Mouse (Mus musculus) ovary, postnatal 14 days (tissue): ENCODE data around the gene Thrsp.

Experiments used
- DNase-seq: peaks from one replicate; pipeline ENCODE4 v3.0.0; 2022; ENCODE audit warnings: low spot score

Thrsp gene

DNA sequence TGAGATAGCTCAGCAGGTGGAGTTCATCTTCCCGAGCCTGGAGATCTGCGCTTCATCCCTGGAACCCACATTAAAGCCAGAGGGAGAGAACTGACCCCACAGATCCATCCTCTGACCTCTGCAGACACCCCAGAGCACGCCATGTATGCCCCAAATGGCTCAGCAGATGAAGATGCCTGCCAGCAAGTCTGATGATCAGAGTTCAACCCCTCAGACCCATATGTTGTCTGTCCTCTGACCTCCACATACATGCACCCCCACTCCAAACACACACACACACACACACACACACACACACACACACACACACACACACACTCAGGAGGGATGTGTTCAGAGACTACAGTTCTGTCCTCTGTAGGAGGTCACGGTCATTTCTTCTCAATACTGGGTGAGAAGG, 1.1 kb downstream of the Thrsp start:
- no peak for DNase-seq

DNA sequence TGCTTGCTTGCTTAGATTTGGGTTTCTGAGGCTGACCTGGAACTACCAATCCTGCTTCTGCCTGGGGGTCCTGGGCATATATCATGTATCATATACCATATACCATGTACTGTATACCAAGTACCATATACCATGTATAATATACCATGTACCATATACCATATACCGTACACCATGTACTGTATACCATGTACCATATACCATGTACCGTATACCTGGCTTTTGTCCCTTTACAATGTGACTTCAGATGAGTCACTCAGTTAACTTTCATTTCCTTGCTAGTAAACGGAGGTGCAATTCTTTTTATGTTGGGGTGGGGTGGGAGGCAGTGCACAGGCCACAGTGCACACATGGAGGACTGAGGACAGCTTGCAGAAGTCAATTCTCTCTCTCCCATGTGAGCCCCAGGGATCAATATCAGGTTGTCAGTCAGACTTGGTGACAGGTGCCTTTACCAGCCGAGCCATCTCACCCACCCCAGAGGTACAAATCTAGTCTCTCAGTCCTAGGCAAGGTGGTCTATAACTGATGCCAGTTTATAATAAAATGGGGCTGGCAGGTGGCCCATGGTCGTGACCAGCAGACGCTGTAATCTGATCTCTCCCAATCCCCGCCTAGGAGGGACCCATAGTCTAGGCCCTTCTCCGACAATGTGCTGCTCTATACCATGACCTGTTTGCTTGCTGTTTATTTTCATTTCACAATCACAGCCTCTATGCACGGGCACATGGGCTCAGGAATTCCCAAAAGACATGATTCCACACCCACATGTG, 2.4 kb downstream of the Thrsp start:
- DNase-seq = no peak

DNA sequence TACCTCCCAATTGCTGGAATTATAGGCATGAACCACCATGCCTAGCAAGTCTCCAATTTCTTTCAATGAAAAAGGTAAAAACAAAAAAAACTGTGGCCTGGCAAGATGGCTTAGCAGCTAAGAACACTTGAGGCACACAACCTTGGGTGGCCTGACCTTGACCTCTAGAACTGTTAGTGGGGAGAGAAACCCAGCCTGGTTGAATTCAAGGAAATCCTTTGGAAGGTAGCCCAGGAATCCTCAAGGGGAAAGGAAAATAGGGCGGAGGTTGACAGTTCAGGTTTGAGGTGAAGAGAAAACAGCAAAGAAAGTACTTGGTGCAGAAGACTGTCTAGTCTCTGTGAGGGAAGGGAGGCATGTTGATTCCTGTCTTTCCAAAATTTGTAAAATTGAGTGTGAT, 3.1 kb downstream of the Thrsp start:
- DNase-seq = no peak

DNA sequence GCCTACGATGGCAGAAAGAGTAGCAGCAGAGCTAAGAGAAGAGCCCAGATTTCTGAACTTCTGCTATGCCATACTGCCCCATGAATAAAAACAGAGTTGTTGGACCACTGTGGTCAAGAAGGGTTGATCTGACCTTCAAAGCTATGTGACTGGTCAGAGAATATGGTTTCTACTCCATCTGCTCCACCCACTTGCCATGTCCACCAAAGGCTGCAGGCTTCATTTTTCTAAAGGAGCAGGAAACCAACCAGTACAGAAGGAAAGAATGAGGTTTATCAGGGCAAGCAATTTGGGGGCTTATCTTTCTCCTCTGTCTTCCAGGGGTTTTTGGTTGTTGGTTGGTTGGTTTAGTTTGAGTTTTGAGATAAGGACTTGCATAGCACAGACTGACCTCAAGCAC, 3.5 kb downstream of the Thrsp start:
- DNase-seq = no peak

DNA sequence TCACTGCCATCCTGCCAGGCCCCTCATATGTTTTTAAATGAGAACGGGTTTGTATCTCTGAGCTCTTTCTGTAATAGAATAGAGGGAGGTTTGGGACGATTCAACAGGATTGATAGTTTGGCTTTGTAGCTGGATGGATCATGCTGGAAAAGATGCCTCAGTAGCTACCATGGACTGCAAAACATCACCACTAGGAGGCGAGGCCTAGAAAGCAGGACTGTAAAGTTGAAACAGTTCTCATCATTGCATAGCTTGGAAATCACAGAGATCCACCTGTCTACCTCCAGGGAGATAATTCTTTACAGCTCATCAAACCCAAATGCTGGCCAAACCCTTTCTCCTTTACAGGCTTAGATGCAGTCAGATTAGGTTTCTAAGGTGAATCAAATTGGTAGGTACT, 6.0 kb downstream of the Thrsp start:
- DNase-seq = no peak

DNA sequence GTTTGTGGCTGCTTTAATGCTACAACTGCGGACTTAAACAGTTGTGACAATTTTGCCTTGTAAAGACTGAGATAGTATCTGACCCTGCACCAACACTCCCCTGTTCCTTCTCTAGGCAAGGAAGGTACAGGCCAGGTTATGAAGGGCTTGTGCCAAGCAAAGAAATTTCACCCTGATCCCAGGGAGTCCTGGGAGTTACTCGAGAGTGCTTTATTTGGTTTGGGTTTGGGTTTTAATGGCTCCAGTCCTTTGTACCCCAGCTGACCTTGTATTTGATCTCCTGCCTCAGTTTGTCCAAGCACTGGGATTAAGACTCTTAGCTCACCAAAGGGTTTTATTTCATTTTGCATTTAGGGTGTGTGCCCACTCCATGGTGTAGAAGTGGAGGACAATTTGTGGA, 6.4 kb downstream of the Thrsp start:
- DNase-seq = no peak

DNA sequence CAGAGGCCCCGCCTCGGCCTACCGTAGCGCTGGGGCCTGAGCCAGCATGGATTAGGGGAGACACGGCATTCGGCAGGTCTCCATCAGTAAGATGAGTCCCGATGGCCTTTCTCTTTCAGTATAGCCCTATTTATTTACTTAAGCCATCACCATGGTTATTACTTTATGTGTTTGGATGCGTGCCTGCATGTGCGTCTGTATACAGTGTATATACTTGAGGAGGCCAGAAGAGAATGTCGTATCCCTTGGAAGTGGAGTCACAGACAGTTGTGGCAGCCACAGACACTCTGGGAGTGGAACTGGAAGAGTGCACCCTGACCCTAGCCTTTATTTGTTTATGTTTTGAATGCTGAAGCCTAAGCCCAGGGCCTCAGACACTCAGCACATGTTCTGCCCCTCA, 10.4 kb downstream of the Thrsp start:
- DNase-seq = no peak

DNA sequence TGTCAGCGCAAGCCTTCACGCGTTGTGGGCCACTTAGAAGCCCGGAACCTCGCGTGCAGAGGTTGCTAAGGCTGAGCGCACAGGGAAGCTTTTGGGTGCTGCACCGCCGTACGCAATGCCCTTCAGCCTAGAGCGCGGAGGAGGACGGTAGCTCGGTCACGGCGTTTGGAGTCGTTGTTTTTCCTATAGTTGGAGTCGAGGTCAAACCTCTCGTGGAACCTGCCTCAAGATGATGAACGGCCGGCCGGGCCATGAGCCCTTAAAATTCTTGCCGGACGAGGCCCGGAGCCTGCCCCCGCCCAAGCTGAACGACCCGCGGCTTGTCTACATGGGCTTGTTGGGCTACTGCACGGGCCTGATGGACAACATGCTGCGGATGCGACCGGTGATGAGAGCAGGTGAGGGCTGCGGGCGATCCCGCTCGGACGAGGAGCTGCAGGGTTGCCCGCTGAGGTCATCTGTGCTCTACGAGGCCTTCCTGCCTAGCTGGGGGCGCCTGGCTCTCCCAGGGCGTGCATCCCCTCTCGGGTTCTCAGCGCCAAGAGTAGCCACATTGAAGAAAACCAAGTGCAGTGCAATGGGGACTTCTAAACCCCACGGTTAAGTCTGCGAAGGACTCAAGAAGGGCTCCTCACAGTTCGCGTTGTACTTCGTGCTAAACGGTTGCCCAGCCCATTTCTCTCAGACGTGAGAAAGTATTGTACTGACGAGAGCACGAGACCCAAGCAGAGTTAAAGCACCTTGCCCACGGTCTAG, 17.4 kb downstream of the Thrsp start, which contains the start of gene Ndufc2:
Gene Ndufc2 (plus strand): TSS at position 44 of the 756 bp plus-strand sequence.
- DNase-seq = peak; percentile 66

DNA sequence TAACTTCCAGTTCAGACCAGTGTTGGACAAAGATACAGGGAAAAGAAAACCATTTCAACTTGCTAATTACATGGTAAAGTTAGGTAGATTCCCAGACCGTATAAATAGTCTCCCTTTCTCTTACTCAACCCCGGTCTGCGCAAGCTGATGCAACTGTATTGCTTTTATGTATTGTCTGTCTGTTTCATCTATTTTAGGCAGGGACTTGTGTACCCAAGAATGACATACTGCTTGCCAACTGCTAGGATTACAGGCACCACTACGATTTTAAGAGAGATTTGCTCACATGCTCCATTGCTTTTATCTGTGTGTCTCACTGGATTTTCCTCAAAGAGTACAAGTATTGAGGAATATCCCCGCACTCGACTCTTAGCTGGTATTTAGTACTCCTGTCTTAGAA, 18.6 kb downstream of the Thrsp start:
- DNase-seq = no peak

DNA sequence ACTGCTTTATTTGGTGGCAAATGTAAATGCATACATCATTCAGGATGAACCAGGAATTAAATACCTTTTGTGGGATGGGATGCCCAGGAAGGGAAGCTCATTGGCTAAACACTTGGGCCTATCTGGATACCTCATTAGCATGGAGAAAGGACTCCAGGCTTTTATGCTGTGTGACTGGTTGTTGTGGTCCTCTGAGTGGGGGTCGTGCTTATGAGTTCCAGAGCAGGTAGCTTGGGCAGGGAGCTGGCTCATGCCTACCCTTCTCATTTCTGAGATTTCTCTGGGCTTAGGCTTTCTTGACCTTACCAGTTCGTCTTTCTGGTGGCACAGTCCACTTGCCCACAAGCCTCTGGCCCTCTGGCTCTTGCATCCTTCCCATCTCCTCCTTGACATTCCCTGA, 23.2 kb downstream of the Thrsp start:
- no peak for DNase-seq

DNA sequence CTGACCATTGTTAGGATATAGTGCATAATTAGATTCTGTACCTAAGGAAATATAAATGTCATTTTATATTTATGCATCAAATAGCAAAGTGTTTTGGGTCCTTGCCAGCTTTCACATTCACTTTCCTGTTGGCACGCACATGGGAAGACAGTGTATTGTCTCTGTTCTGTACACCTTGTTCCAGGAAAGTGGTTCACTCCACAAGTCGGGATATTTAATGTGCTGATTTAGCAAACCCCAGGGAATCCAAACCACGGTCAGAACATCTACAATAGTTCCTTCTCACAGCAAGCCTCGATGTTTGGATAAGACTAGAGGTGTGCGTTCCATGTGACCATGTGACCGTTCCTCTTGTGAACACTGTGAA, 25.5 kb downstream of the Thrsp start:
- no peak for DNase-seq

DNA sequence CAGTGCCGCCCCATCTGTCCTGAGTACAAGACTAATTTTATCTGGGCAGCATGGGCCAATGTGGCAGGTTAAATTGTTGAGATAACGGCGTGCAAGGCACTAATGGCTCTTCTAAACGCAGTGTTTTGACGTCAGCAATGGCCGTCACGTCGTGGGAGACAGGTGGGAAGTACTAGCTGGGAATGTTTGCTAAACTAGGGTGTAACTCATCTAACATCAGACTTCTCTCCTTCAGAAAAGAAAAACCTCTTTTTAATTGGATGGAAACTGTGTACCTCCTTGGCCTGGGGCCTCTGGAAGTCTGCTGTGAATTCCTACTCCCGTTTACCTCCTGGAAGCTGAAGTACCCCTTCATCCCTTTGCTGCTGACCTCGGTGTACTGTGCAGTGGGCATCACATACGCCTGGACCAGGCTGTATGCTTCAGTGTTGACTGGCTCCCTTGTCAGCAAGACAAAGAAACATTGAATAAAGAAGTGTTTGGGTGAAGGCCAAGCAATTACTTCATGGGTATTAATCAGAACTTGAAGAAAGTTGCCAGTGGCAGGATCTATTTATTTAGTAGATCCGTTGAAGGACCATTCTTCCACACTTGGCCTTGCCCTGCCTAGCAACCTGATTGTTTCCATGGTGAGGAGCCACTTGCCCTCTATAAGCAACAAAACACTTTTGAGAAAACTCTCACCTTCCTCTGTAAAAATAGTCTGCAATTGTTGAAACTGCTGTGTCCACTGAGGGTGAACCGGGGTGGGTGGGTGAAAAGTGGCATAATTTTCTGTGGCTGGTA, 26.0 kb downstream of the Thrsp start:
- peak; percentile 36 for DNase-seq

DNA sequence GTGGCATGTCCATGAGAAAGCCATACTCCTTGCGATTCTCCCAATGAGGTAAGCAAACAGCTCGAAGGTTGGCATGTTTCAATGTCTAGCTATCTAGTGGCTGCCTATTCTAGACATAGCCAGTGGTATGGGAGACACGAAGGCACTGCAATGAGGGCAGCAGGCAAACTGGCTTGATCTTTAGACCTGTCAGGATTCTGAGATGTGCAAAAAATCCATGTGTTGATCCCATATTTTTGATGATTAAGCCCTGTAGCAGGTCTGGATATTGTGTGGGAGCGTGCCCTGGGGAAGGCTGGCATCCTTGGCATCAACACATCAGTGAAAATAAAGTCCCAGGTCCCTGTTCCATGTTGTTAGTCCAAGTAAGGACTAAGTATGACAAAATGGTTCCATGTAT, 29.0 kb downstream of the Thrsp start:
- DNase-seq = no peak

DNA sequence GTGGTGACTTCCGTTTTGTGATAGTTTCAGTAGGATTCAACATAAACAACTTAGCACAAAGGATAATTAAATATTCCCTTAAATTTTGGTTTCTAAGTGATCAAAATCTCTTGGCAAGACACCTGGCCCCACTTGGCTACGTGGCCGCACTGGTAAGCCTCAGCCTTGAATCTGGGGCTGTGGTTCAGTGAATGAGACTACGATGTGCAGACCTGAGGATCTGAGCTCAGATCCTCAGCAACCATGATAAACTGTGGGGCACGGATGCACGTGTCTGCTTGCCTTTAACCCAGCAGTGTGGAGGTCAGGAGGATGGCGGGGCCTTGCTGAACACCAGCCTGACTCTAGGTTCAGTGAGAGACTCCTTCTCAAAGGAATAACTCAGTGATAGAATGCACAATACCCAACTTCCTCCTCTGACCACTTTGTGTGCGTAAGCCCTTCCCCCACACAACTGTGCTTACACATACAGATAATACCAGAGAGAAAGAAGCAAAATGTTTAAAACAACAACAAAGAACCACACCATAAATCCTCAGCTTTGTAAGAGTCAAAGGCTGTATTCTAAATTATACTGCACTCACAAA, 29.9 kb downstream of the Thrsp start:
- no peak for DNase-seq

DNA sequence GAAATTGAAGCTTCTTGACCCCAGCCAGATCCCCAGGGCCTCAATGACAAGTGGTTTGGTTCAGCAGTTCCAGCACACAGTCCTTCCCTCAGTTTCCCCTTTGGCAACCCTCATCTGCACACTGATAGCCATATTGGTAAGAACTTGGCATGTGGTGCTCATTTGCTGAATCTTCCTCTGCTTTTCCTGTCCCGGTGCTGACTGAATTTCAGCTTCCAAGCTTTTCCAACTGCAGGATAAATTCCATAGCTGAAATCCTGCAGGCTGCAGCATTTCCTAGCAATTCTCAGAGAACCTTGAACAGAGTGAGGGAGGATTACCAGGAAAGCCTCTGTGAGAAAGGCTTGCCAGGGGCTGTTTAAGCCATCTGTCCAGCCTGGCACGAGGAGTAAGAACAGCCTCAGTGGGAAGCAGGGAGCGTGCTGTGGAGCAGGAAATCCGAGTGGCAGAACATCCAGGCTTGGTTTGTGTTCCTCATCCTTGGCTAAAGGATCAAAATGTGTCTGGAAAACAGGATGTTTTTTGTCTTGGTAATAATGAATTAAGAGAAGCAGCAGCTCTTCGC, 30.6 kb downstream of the Thrsp start:
- DNase-seq = no peak

DNA sequence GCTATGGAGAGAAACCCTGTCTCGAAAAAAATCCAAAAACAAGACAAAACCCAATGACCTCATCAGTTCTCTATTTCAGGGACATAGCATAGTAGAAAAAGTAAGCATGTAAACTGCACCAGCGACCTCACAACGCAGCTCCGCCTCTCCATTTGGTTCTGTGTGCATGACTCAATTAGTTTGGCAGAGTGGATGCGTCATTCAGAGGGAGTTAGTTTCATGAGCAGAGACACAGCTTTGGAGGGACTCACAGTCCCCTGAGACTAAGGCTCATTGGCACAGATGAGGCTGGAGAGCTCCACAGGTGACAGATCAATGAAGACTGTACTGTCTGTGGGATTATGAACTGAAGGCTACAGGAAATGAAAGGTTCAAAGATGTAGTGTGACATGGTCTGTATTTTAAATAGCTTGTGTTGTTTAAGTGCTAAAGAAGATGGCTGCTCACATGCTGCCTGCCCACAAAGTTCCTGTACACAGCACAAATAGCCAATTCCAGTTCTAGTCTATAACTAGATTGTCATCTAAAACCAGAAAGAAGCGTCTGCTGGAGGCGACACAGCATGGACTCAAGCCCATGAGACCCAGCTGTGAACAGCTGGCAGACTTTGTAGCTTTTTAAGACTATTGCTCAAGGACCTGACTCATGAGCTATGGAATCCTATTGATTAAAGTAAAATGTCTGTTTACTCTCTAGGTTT, 31.3 kb downstream of the Thrsp start:
- no peak for DNase-seq

DNA sequence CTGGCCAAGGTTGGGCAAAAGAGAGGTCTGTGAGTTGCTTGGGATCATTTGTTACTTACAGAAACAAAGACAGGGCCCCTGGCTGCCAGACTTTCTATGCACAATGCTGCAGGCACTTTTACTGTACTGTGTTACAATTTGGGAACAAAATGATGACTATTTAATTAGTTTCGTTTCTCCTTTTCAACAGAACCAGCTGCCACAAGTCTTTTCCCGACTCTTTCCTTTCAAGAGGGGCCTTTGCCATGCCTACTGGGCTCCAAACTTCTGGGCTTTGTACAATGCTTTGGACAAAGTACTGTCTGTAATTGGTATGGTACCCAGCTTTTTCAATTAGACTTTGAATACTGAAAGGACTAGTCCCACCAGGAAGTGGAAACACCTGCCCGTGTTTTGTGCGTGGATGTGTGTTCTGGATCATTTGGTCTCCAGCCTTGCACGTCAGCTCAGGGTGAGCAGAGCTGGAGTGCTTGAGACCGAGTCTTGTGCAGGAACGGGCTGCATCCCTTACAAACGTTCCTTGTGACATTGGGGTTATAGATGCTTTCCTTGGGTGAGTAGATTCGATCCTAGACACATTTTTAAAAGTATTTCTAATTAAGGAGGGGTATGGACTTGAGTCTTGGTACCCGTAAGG, 33.9 kb downstream of the Thrsp start:
- DNase-seq = no peak

DNA sequence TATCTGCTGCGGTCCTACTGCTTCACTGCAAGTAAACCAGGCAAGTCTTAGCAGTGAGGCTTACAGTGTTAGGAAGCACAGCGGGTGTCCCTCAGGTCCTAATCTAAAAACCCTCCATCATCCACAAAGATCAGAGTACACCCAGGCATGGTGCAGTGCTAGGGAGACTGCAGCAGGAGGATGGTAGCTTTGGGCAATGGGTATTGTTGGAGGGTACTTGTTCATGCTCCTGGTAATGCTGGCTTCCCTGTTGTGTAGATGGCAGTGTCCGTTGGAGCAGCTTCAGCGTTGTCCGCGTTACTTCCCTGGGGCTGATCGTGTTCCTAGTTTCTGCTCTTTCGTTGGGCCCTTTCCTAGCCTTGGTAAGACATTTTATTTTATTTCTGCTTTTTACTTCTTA, 34.9 kb downstream of the Thrsp start:
- no peak for DNase-seq

DNA sequence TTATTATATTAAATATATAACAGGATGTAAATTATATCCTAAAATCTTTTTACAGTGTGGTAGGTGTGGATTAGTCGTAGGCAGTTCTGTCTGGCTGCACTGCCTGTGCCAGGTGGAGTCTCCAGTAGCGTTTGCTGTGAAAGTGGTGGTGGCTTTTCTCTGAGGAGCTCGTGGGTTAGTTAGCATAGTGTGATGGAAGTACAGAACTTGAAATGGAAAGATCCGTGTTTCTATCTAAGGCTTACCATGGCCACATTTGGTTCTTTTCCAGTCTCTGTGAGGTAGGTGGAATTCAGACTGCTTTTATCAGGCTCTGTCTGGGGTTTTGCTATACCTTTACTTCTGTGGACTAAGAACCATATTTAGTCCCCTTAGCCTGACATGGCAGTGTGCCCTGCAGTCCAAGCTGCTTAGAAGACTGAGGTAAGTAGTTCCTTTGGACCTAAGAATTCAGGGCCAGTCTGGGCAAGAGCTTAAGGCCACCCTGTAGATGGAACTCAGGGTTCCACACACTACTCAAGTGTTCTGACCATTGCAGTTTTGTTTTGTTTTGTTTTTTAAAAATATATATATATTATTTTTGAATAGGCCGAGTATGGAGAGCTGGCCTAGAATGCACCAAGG, 36.9 kb downstream of the Thrsp start:
- no peak for DNase-seq

DNA sequence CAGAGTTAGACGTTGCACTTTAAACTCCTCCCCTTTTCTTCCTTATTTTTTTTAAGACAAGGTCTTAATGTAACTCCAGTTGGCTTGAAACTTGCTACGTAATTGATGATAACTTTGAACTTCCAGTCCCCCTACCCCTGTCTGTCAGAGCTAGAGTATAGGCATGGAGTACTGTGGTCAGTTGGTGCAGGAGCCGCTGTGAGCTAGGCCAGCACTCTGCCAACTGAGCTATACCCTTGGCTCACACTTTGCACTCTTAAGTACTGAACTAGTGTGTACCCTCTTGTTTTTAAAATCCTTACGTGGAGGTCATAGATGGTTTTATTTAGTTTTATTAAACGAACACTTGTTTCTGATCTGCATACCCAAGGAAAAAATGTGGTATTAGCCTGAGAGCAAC, 38.2 kb downstream of the Thrsp start:
- DNase-seq = no peak

DNA sequence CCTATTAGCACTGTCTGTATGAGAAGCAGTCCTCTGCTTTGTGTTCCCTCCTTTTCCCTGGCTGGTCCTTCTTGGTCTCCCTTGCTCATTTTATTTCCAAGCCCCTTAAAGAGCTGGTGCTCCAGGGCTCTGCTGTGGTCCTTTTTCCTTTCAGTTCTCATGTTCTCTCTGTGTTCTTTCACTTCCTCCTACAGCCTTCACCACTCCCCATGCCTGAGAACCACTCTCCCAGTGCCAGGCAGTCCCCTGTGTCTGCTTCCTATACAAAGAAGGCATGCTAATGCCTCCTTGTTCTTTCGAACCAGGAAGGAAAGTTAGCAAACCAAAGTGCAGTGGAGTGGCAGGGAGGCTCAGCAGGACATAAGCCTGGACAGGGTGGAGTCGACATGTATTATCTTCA, 41.6 kb downstream of the Thrsp start:
- no peak for DNase-seq
